In the genomic region with DNA sequence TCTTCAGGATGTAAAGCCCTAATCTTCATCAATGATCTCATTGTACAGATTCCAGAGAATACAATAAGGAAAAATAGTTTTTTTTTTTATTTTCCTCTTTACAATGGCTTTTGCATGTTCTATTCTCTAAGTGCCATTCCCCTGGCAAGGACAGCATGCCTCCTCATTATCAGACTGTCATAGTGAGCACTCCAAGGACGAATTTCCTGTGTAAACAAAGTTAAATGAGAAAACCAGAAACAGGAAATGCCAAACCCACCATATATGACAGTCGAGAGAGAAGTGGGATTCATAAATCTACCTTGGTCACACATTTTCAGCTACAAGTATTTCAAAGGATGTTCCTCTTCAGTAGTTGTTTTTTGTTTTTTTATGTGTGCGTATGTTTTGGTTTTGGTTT, we compare ENCODE assay signal across 13 mouse cellular contexts.
"Had no signal": no experiment of that assay in that cellular context is flagged by ENCODE, and none has a peak within 500 bp of the region (broad histone marks: within the 10 kb centered on the region; RNA-seq: fewer than 3 reads in every experiment).

No protein-coding gene starts in this region.

- H3K4me2 ChIP-seq: liver, embryonic 13.5 days; midbrain, embryonic 11.5 days had no signal

- ATAC-seq: lung, postnatal 0 days had no signal

- DNase-seq: kidney, postnatal 25 days; layer of hippocampus, adult 9-11 months; liver, embryonic 13.5 days; lung, adult 2 months; lung, postnatal 36 days; midbrain, embryonic 14.5 days; thymus, adult 18-20 months; thymus, postnatal 36 days had no signal

- H3K36me3 ChIP-seq: liver, embryonic 13.5 days had no signal

- H3K27ac ChIP-seq: kidney, postnatal 0 days; layer of hippocampus, adult 2 months; liver, embryonic 13.5 days had no signal

- H3K4me3 ChIP-seq: layer of hippocampus, adult 2 months; liver, embryonic 13.5 days; megakaryocyte, embryonic 14.5 days had no signal

- H3K27me3 ChIP-seq: liver, embryonic 13.5 days; megakaryocyte, embryonic 14.5 days had no signal

- H3K9me3 ChIP-seq: liver, embryonic 13.5 days; megakaryocyte, embryonic 14.5 days had no signal

- H3K9ac ChIP-seq: liver, embryonic 13.5 days had no signal

- H3K4me1 ChIP-seq: liver, embryonic 13.5 days had no signal
